In genomic region chr10:86356819-86357563, GRCm38 (mm10) we compare ENCODE assay signal across 9 mouse cellular contexts. TPM values are rescaled to one million over a fixed set of nuclear protein-coding genes. Genes with fewer than 3 reads are reported as not detected.
DNase-seq lines count a peak whose midpoint lies in the region; ATAC-seq and TF ChIP-seq lines count a peak whose summit lies in the region.
"Had no signal": no experiment of that assay in that cellular context is flagged by ENCODE, and none has a peak within 500 bp of the region (broad histone marks: within the 10 kb centered on the region; RNA-seq: fewer than 3 reads in every experiment).

No protein-coding gene starts in this region.

- ATAC-seq in kidney, embryonic 14.5 days (ENCODE audit: low FRiP score, low TSS enrichment), result no peak
- ATAC-seq in megakaryocyte progenitor cell, adult 5-6 weeks (replicated peaks; ENCODE audit: poor library complexity), result peak; percentile 95

- 58% methylated on average over 5 of the region's 5 CpGs for WGBS in kidney, adult 2 months
- WGBS in kidney, embryonic 14.5 days, result 63% methylated on average over 5 of the region's 5 CpGs

- peak; percentile 72 for DNase-seq in kidney, adult 2 months
- DNase-seq in adipocyte (ENCODE audit: low spot score), result peak; percentile 28
- DNase-seq in kidney, adult 9 months, result peak; percentile 77
- no peak for DNase-seq in right cerebral cortex, postnatal 36 days (ENCODE audit: low spot score in 2 of 2)
- DNase-seq in gastrocnemius, postnatal 4 days (ENCODE audit: low spot score in 2 of 2), result no peak

- no peak for TF ChIP-seq POLR2A in kidney, adult 2 months (IDR thresholded peaks at IDR 0.05; ENCODE audit: low read depth, low read length)

- no peak overlapping the region for H3K4me3 ChIP-seq in kidney, adult 2 months (ENCODE audit: insufficient read depth, low read depth, low read length)
- H3K4me3 ChIP-seq in kidney, embryonic 14.5 days (ENCODE audit: low read length), result no peak overlapping the region
- H3K4me3 ChIP-seq: embryonic facial prominence, embryonic 12.5 days; myocyte had no signal

- H3K9me3 ChIP-seq in kidney, embryonic 14.5 days (ENCODE audit: control insufficient read depth, low read length), result no peaks in the 10 kb centered on the region
- H3K9me3 ChIP-seq: embryonic facial prominence, embryonic 12.5 days had no signal

- H3K4me2 ChIP-seq in kidney, embryonic 14.5 days (replicated peaks; ENCODE audit: low read depth, low read length), result no peak overlapping the region
- H3K4me2 ChIP-seq: embryonic facial prominence, embryonic 12.5 days had no signal

- no peak overlapping the region for H3K9ac ChIP-seq in kidney, embryonic 14.5 days (ENCODE audit: low read depth, low read length)
- H3K9ac ChIP-seq: embryonic facial prominence, embryonic 12.5 days had no signal

- H3K27me3 ChIP-seq in kidney, adult 2 months (replicated peaks; ENCODE audit: control insufficient read depth, insufficient read depth, low read length), result no peaks in the 10 kb centered on the region
- H3K27me3 ChIP-seq in kidney, embryonic 14.5 days (ENCODE audit: control insufficient read depth, insufficient read depth, low read length), result no peaks in the 10 kb centered on the region
- H3K27me3 ChIP-seq: embryonic facial prominence, embryonic 12.5 days had no signal

- no peak overlapping the region for H3K27ac ChIP-seq in kidney, adult 2 months (ENCODE audit: insufficient read depth, low read depth, low read length)
- no peak overlapping the region for H3K27ac ChIP-seq in kidney, embryonic 14.5 days (ENCODE audit: low read depth, low read length)
- H3K27ac ChIP-seq: embryonic facial prominence, embryonic 12.5 days had no signal

- H3K36me3 ChIP-seq in kidney, adult 2 months (ENCODE audit: control insufficient read depth, insufficient read depth, low read length), result no peaks in the 10 kb centered on the region
- H3K36me3 ChIP-seq in kidney, embryonic 14.5 days (ENCODE audit: control insufficient read depth, insufficient read depth, low read length), result no peaks in the 10 kb centered on the region
- H3K36me3 ChIP-seq: embryonic facial prominence, embryonic 12.5 days had no signal

- 0 out of 2 replicates have a peak, but pooled peaks cover 3% of the 10 kb centered on the region for H3K4me1 ChIP-seq in kidney, adult 2 months (ENCODE audit: control insufficient read depth, insufficient read depth, low read length)
- H3K4me1 ChIP-seq in kidney, embryonic 14.5 days (ENCODE audit: control insufficient read depth, insufficient read depth, low read length), result no peaks in the 10 kb centered on the region

- peak; percentile 49 for TF ChIP-seq CTCF in kidney, adult 2 months (conservative IDR thresholded peaks at IDR 0.05; ENCODE audit: insufficient read depth, insufficient read length, low read depth, low read length)

RNA-seq across cellular contexts. Expression of gene Timp3, which starts 56.8 kb away (rescaled TPM):
- polyA plus RNA-seq in kidney, adult 2 months (2012; rRNA removed), result 609 and 859 TPM in 2 replicates
- polyA plus RNA-seq in kidney, embryonic 14.5 days (2014; fragmentation: Nextera tagmentation; extraction: Ambion mirVana), result 31.9 and 60.1 TPM in 2 replicates
- total RNA-seq in megakaryocyte progenitor cell, adult 5-6 weeks (2015), result 0.27 and 0.64 TPM in 2 replicates
- 0.04 and 0.27 TPM in 2 replicates for total RNA-seq in megakaryocyte progenitor cell, adult 5-6 weeks (2017)
- total RNA-seq in gastrocnemius, postnatal 4 days (2021), result 10 to 100 TPM; 90.4 to 99.7 TPM

Comparison
In these comparisons a context has a peak if more than half of its experiments do, and no peak if none do; other contexts are left out.
1. DNase-seq: peak in kidney, adult 2 months (single experiment), adipocyte (single experiment) and kidney, adult 9 months (single experiment); none in right cerebral cortex, postnatal 36 days (0 of 2) and gastrocnemius, postnatal 4 days (0 of 2).
2. RNA of gene Timp3, which starts 56.8 kb away (total RNA-seq): 90.4 to 99.7 TPM in gastrocnemius, postnatal 4 days; 0.04 to 0.64 TPM in megakaryocyte progenitor cell, adult 5-6 weeks; every median in the first group is over 10 times any median in the second.